Comparison of ENCODE assay signal across 13 mouse cellular contexts in the genomic region with DNA sequence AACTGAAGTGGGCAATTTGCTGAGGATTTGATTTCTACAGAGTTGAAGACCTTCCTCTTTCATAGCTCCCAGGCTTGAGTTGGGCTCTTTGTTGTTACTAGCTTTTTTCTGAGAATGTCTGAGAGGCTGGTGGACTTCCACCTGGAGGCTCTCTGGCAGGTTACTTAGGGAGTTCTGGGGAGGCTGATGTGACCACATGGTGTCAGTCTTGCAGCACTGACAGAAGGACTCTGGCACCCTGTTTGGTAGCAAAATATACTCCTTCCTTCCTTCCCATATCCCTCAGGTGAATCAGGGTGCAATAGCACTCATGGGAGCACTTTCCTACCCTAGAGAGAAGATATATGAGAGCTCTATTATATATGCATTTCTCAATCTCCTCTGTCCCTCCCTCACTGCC.
A peak's percentile ranks its signal among the peaks of the same experiment; 100 is the strongest.
DNase-seq lines count a peak whose midpoint lies in the region; ATAC-seq and TF ChIP-seq lines count a peak whose summit lies in the region.
"Had no signal": no experiment of that assay in that cellular context is flagged by ENCODE, and none has a peak within 500 bp of the region (broad histone marks: within the 10 kb centered on the region; RNA-seq: fewer than 3 reads in every experiment).

No protein-coding gene starts in this region.

- TF ChIP-seq POLR2A in liver, adult 2 months (IDR thresholded peaks at IDR 0.05; ENCODE audit: extremely low read depth, insufficient read depth, low read length): no peak
- no peak for TF ChIP-seq POLR2A in cortical plate, adult 2 months (IDR thresholded peaks at IDR 0.05; ENCODE audit: extremely low read depth, insufficient read depth, low read length)

- DNase-seq in cerebellum, postnatal 14 days: peak; percentile 7 to 9
- no peak for DNase-seq in cerebellum, adult 8-10 months
- peak; percentile 35 for DNase-seq in liver, adult 2 months (ENCODE audit: extremely low read depth, low read depth, low spot score)
- DNase-seq in liver, embryonic 11.5 days (ENCODE audit: low spot score): no peak
- DNase-seq in adipocyte (ENCODE audit: low spot score): no peak

- H3K79me2 ChIP-seq in liver, adult 2 months (ENCODE audit: control insufficient read depth, insufficient read depth, low read length): no peaks in the 10 kb centered on the region

- TF ChIP-seq CTCF in intestine, postnatal 0 days (IDR thresholded peaks at IDR 0.05; ENCODE audit: low read depth): peak; percentile 35
- TF ChIP-seq CTCF in liver, adult 2 months (IDR thresholded peaks at IDR 0.05; ENCODE audit: low read depth, low read length): peak; percentile 52
- peak; percentile 27; the same call in 1 of the 2 replicates for TF ChIP-seq CTCF in cortical plate, adult 2 months (IDR thresholded peaks at IDR 0.05; ENCODE audit: extremely low read depth, insufficient read depth, low read length)

- H3K4me1 ChIP-seq in intestine, postnatal 0 days (replicated peaks; ENCODE audit: control insufficient read depth, insufficient read depth, low read length): no peaks in the 10 kb centered on the region
- H3K4me1 ChIP-seq in intestine, embryonic 16.5 days (ENCODE audit: control insufficient read depth, insufficient read depth, low read length): no peaks in the 10 kb centered on the region
- H3K4me1 ChIP-seq in liver, adult 2 months (ENCODE audit: control insufficient read depth, insufficient read depth, low read length): no peaks in the 10 kb centered on the region
- H3K4me1 ChIP-seq in liver, embryonic 11.5 days (replicated peaks; ENCODE audit: control insufficient read depth, insufficient read depth, low read length): no peaks in the 10 kb centered on the region
- H3K4me1 ChIP-seq in cortical plate, adult 2 months (ENCODE audit: control insufficient read depth, insufficient read depth, low read length): no peaks in the 10 kb centered on the region
- H3K4me1 ChIP-seq: forebrain, embryonic 10.5 days; hindbrain, embryonic 12.5 days; liver, embryonic 15.5 days had no signal

- no peaks in the 10 kb centered on the region for H3K27me3 ChIP-seq in intestine, postnatal 0 days (replicated peaks; ENCODE audit: control insufficient read depth, insufficient read depth, low read length)
- H3K27me3 ChIP-seq in intestine, embryonic 16.5 days (replicated peaks; ENCODE audit: control insufficient read depth, insufficient read depth, low read length): no peaks in the 10 kb centered on the region
- no peaks in the 10 kb centered on the region for H3K27me3 ChIP-seq in liver, adult 2 months (ENCODE audit: control insufficient read depth, insufficient read depth, low read length)
- no peaks in the 10 kb centered on the region for H3K27me3 ChIP-seq in liver, embryonic 11.5 days (replicated peaks; ENCODE audit: control insufficient read depth, insufficient read depth, low read length)
- H3K27me3 ChIP-seq: hindbrain, embryonic 12.5 days; liver, embryonic 15.5 days had no signal

- no peak overlapping the region for H3K27ac ChIP-seq in intestine, postnatal 0 days (ENCODE audit: low read depth, low read length)
- H3K27ac ChIP-seq in intestine, embryonic 16.5 days (ENCODE audit: low read length): no peak overlapping the region
- no peak overlapping the region for H3K27ac ChIP-seq in liver, adult 2 months (replicated peaks; ENCODE audit: insufficient read depth, low read depth, low read length)
- no peak overlapping the region for H3K27ac ChIP-seq in liver, embryonic 11.5 days (ENCODE audit: low read depth, low read length)
- H3K27ac ChIP-seq in cortical plate, adult 2 months (ENCODE audit: insufficient read depth, low read length): no peak overlapping the region
- H3K27ac ChIP-seq: forebrain, embryonic 10.5 days; hindbrain, embryonic 12.5 days; liver, embryonic 15.5 days had no signal

- ATAC-seq in intestine, postnatal 0 days: no peak
- no peak for ATAC-seq in intestine, embryonic 16.5 days
- no peak for ATAC-seq in liver, embryonic 11.5 days (replicated peaks; ENCODE audit: low FRiP score)

- H3K9me3 ChIP-seq in intestine, postnatal 0 days (ENCODE audit: control insufficient read depth): no peaks in the 10 kb centered on the region
- H3K9me3 ChIP-seq in intestine, embryonic 16.5 days (ENCODE audit: control insufficient read depth, low read length): no peaks in the 10 kb centered on the region
- H3K9me3 ChIP-seq in liver, embryonic 11.5 days (ENCODE audit: control insufficient read depth, low read length): no peaks in the 10 kb centered on the region
- H3K9me3 ChIP-seq: forebrain, embryonic 10.5 days; hindbrain, embryonic 12.5 days; liver, embryonic 15.5 days had no signal

- H3K36me3 ChIP-seq in intestine, postnatal 0 days (ENCODE audit: control insufficient read depth, insufficient read depth): no peaks in the 10 kb centered on the region
- no peaks in the 10 kb centered on the region for H3K36me3 ChIP-seq in intestine, embryonic 16.5 days (ENCODE audit: control insufficient read depth, insufficient read depth, low read length)
- no peaks in the 10 kb centered on the region for H3K36me3 ChIP-seq in liver, adult 2 months (ENCODE audit: control insufficient read depth, insufficient read depth, low read length)
- H3K36me3 ChIP-seq in liver, embryonic 11.5 days (ENCODE audit: control insufficient read depth, insufficient read depth, low read length): no peaks in the 10 kb centered on the region
- H3K36me3 ChIP-seq: forebrain, embryonic 10.5 days; hindbrain, embryonic 12.5 days; liver, embryonic 15.5 days had no signal

- H3K4me3 ChIP-seq in intestine, postnatal 0 days (ENCODE audit: low read depth, low read length): no peak overlapping the region
- H3K4me3 ChIP-seq in intestine, embryonic 16.5 days (ENCODE audit: low read length): no peak overlapping the region
- H3K4me3 ChIP-seq in liver, adult 2 months (ENCODE audit: insufficient read depth, low read depth, low read length): no peak overlapping the region
- H3K4me3 ChIP-seq in liver, embryonic 11.5 days (ENCODE audit: low read depth, low read length): no peak overlapping the region
- no peak overlapping the region for H3K4me3 ChIP-seq in cortical plate, adult 2 months (ENCODE audit: insufficient read depth, low read length)
- H3K4me3 ChIP-seq: forebrain, embryonic 10.5 days; hindbrain, embryonic 12.5 days; liver, embryonic 15.5 days; myocyte had no signal

- no peak overlapping the region for H3K4me2 ChIP-seq in intestine, postnatal 0 days (replicated peaks; ENCODE audit: low read depth)
- H3K4me2 ChIP-seq in intestine, embryonic 16.5 days (ENCODE audit: low read depth, low read length): no peak overlapping the region
- H3K4me2 ChIP-seq in liver, embryonic 11.5 days: no peak overlapping the region
- H3K4me2 ChIP-seq: heart, embryonic 11.5 days; hindbrain, embryonic 12.5 days; liver, embryonic 15.5 days had no signal

- H3K9ac ChIP-seq in intestine, postnatal 0 days (ENCODE audit: low read depth, low read length): no peak overlapping the region
- H3K9ac ChIP-seq in intestine, embryonic 16.5 days (ENCODE audit: low read depth, low read length): no peak overlapping the region
- no peak overlapping the region for H3K9ac ChIP-seq in liver, adult 2 months (ENCODE audit: low read depth, low read length)
- no peak overlapping the region for H3K9ac ChIP-seq in liver, embryonic 11.5 days (ENCODE audit: low read depth, low read length)
- H3K9ac ChIP-seq: hindbrain, embryonic 12.5 days; liver, embryonic 15.5 days had no signal

Comparison
In these comparisons a context has a peak if more than half of its experiments do, and no peak if none do; other contexts are left out.
1. DNase-seq: peak in cerebellum, postnatal 14 days (2 of 2) and liver, adult 2 months (single experiment); none in cerebellum, adult 8-10 months (single experiment), liver, embryonic 11.5 days (single experiment) and adipocyte (single experiment).
2. Peak in every context shown above with its lines, with median percentiles within 50 percentile points of each other: CTCF ChIP-seq.